Mouse (Mus musculus) liver, embryonic 18 days (tissue): Measurements from ENCODE around the gene Ypel5. TPM values are rescaled to one million over a fixed set of nuclear protein-coding genes. Genes with fewer than 3 reads are reported as not detected.

Source experiments
- polyA plus RNA-seq: library from polyadenylated mRNA; depleted of rRNA; stranded (reverse); fragments of >200 nt; gene quantifications from 2 replicates; pipeline ENCODE4 v1.2.3, GENCODE M21; 2012; rRNA removed

Ypel5 gene
- 25.8 and 29.0 TPM in 2 replicates for polyA plus RNA-seq

GRCm38 (mm10) chr17:72836158-72837115 is at the start of gene Ypel5:
Gene Ypel5 (plus strand): TSS chr17:72836453.

Other genes starting within 250 kb of the Ypel5 start
- under 0.01 and 0.01 TPM in 2 replicates for gene Alk, start 231.8 kb upstream of the Ypel5 start, polyA plus RNA-seq
- gene Lbh, start 81.9 kb downstream of the Ypel5 start, polyA plus RNA-seq, result 12.0 and 12.2 TPM in 2 replicates